Mouse (Mus musculus): ENCODE data around the gene Neurl1b. TPM values are rescaled to one million over a fixed set of nuclear protein-coding genes. Genes with fewer than 3 reads are reported as not detected.
A peak's percentile ranks its signal among the peaks of the same experiment; 100 is the strongest.

Neurl1b gene
- total RNA-seq, 1 experiment, result 0.71 TPM

GRCm38 (mm10) chr17:26405340-26406100 is 9.1 kb upstream of the Neurl1b start:
- H3K9ac ChIP-seq (ENCODE audit: insufficient read depth, low read depth, low read length, poor library complexity, severe bottlenecking), result no peak overlapping the region
- TF ChIP-seq ZNF384 (IDR thresholded peaks at IDR 0.05; ENCODE audit: low read depth, low read length), result no peak
- TF ChIP-seq CHD2 (IDR thresholded peaks at IDR 0.05; ENCODE audit: low read depth, low read length), result no peak
- TF ChIP-seq MAFK (IDR thresholded peaks at IDR 0.05; ENCODE audit: insufficient read depth, low read depth, low read length), result no peak
- TF ChIP-seq ZC3H11A (IDR thresholded peaks at IDR 0.05; ENCODE audit: borderline replicate concordance, low read depth, low read length), result no peak
- no peaks in the 10 kb centered on the region for H3K4me1 ChIP-seq (ENCODE audit: control insufficient read depth in 2 of 2, insufficient read depth in 2 of 2, low read length in 2 of 2, poor library complexity in 1 of 2)
- no peak overlapping the region for H3K27ac ChIP-seq (ENCODE audit: insufficient read depth, low read depth, low read length, poor library complexity, severe bottlenecking)
- no peaks in the 10 kb centered on the region for H3K36me3 ChIP-seq (ENCODE audit: control insufficient read depth, insufficient read depth, low read length, poor library complexity, severe bottlenecking)
- in situ Hi-C loops (cut with MboI; ENCODE audit: low sequenced_read_pairs in 2 of 2, unreplicated experiment in 2 of 2), result no loop called here
- H3K9me3 ChIP-seq (ENCODE audit: control insufficient read depth, insufficient read depth, low read depth, low read length), result no peaks in the 10 kb centered on the region
- no peak for DNase-seq (ENCODE audit: low read depth, low spot score)
- no peak overlapping the region for H3K4me3 ChIP-seq (ENCODE audit: insufficient read depth in 1 of 2, low read depth in 1 of 2, low read length in 2 of 2, poor library complexity in 1 of 2, severe bottlenecking in 1 of 2)

- Histone ChIP-seq H3K27ac (ENCODE audit: insufficient read depth, low read depth, low read length, poor library complexity, severe bottlenecking) (no peak overlapping the region), H3K4me1 (ENCODE audit: control insufficient read depth in 2 of 2, insufficient read depth in 2 of 2, low read length in 2 of 2, poor library complexity in 1 of 2) (peaks cover 0 to 5% of the 10 kb centered on the region in 2 experiments; a peak in 1 of 4 replicates), H3K9ac (ENCODE audit: insufficient read depth, low read depth, low read length, poor library complexity, severe bottlenecking) (no peak overlapping the region), H3K36me3 (ENCODE audit: control insufficient read depth, insufficient read depth, low read length, poor library complexity, severe bottlenecking) (no peaks in the 10 kb centered on the region), H3K9me3 (ENCODE audit: control insufficient read depth, insufficient read depth, low read depth, low read length) (no peaks in the 10 kb centered on the region), H3K4me3 (ENCODE audit: insufficient read depth in 1 of 2, low read depth in 1 of 2, low read length in 2 of 2, poor library complexity in 1 of 2, severe bottlenecking in 1 of 2) (no peak overlapping the region)
- in situ Hi-C loops (cut with MboI; ENCODE audit: low sequenced_read_pairs in 2 of 2, unreplicated experiment in 2 of 2), result no loop called here
- DNase-seq (ENCODE audit: low read depth, low spot score), result no peak
- no peak for TF ChIP-seq MAFK (IDR thresholded peaks at IDR 0.05; ENCODE audit: insufficient read depth, low read depth, low read length)
- no peak for TF ChIP-seq ZC3H11A (IDR thresholded peaks at IDR 0.05; ENCODE audit: borderline replicate concordance, low read depth, low read length)
- TF ChIP-seq ZNF384 (IDR thresholded peaks at IDR 0.05; ENCODE audit: low read depth, low read length), result no peak
- no peak for TF ChIP-seq CHD2 (IDR thresholded peaks at IDR 0.05; ENCODE audit: low read depth, low read length)
- TF ChIP-seq HCFC1 (IDR thresholded peaks at IDR 0.05; ENCODE audit: borderline replicate concordance, insufficient read depth, low read length), result no peak
Measured at GRCm38 (mm10) chr17:26412967-26413366, 1.7 kb upstream of the Neurl1b start.

- Histone ChIP-seq H3K27ac (ENCODE audit: insufficient read depth, low read depth, low read length, poor library complexity, severe bottlenecking) (no peak overlapping the region), H3K36me3 (ENCODE audit: control insufficient read depth, insufficient read depth, low read length, poor library complexity, severe bottlenecking) (no peaks in the 10 kb centered on the region), H3K4me1 (ENCODE audit: control insufficient read depth in 2 of 2, insufficient read depth in 2 of 2, low read length in 2 of 2, poor library complexity in 1 of 2) (peaks cover 0 to 5% of the 10 kb centered on the region in 2 experiments; a peak in 1 of 4 replicates), H3K9me3 (ENCODE audit: control insufficient read depth, insufficient read depth, low read depth, low read length) (no peaks in the 10 kb centered on the region), H3K9ac (ENCODE audit: insufficient read depth, low read depth, low read length, poor library complexity, severe bottlenecking) (no peak overlapping the region), H3K4me3 (ENCODE audit: insufficient read depth in 1 of 2, low read depth in 1 of 2, low read length in 2 of 2, poor library complexity in 1 of 2, severe bottlenecking in 1 of 2) (peak overlapping the region; percentile 68 to 74)
- in situ Hi-C loops (cut with MboI; ENCODE audit: low sequenced_read_pairs in 2 of 2, unreplicated experiment in 2 of 2), result no loop called here
- DNase-seq (ENCODE audit: low read depth, low spot score), result no peak
- no peak for TF ChIP-seq MAFK (IDR thresholded peaks at IDR 0.05; ENCODE audit: insufficient read depth, low read depth, low read length)
- TF ChIP-seq CHD2 (IDR thresholded peaks at IDR 0.05; ENCODE audit: low read depth, low read length), result no peak
- TF ChIP-seq HCFC1 (IDR thresholded peaks at IDR 0.05; ENCODE audit: borderline replicate concordance, insufficient read depth, low read length), result no peak
- no peak for TF ChIP-seq ZC3H11A (IDR thresholded peaks at IDR 0.05; ENCODE audit: borderline replicate concordance, low read depth, low read length)
- TF ChIP-seq ZNF384 (IDR thresholded peaks at IDR 0.05; ENCODE audit: low read depth, low read length), result no peak
Measured at GRCm38 (mm10) chr17:26414184-26414522, 476 bp upstream of the Neurl1b start.

GRCm38 (mm10) chr17:26415355-26415865 is 781 bp downstream of the Neurl1b start:
- Histone ChIP-seq H3K4me1 (ENCODE audit: control insufficient read depth in 2 of 2, insufficient read depth in 2 of 2, low read length in 2 of 2, poor library complexity in 1 of 2) (peaks cover 0 to 5% of the 10 kb centered on the region in 2 experiments; a peak in 1 of 4 replicates), H3K9me3 (ENCODE audit: control insufficient read depth, insufficient read depth, low read depth, low read length) (no peaks in the 10 kb centered on the region), H3K4me3 (ENCODE audit: insufficient read depth in 1 of 2, low read depth in 1 of 2, low read length in 2 of 2, poor library complexity in 1 of 2, severe bottlenecking in 1 of 2) (peak overlapping the region; percentile 59 to 74; a peak in 3 of 4 replicates), H3K27ac (ENCODE audit: insufficient read depth, low read depth, low read length, poor library complexity, severe bottlenecking) (no peak overlapping the region), H3K9ac (ENCODE audit: insufficient read depth, low read depth, low read length, poor library complexity, severe bottlenecking) (peak overlapping the region; percentile 59), H3K36me3 (ENCODE audit: control insufficient read depth, insufficient read depth, low read length, poor library complexity, severe bottlenecking) (no peaks in the 10 kb centered on the region)
- no peak for TF ChIP-seq CHD2 (IDR thresholded peaks at IDR 0.05; ENCODE audit: low read depth, low read length)
- in situ Hi-C loops (cut with MboI; ENCODE audit: low sequenced_read_pairs in 2 of 2, unreplicated experiment in 2 of 2), result no loop called here
- DNase-seq (ENCODE audit: low read depth, low spot score), result no peak

Measured in ES-E14 (cell line).